Mouse (Mus musculus) embryo, embryonic 11 days (tissue): ENCODE measurements around the gene Pde4b.

Experiments
- DNase-seq: peaks from one replicate; pipeline ENCODE4 v3.0.0-alpha.2; 2015

The Pde4b gene

GRCm38 (mm10) chr4:102623789-102624611, 536.7 kb downstream of the Pde4b start:
- DNase-seq, result no peak

- no peak for DNase-seq
Observed at GRCm38 (mm10) chr4:102624937-102625336, 537.6 kb downstream of the Pde4b start.

GRCm38 (mm10) chr4:102627799-102628198, 540.5 kb downstream of the Pde4b start:
- DNase-seq, result no peak

GRCm38 (mm10) chr4:102629621-102630020, 542.3 kb downstream of the Pde4b start:
- DNase-seq, result no peak

- DNase-seq, result no peak
Observed at GRCm38 (mm10) chr4:102630261-102630660, 542.9 kb downstream of the Pde4b start.

DNA sequence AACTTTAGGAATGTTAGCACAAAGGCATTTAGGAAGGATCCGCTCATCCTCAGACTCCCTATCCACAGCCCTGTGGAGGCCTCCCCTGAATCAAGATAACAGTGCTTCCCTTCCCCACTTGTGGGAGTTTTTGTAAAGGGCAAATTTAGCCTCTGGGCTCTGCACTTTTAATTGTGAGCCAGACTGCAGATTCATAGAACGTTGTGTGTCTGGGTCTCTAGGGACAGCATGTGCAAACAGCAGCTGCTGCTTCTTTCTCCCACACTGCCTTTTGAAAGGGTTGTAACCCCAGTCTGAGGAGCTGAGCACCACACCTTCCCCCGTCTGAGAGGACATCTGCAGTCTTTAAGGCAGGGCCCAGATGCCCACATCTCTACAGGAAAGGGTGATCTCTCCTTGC, 544.3 kb downstream of the Pde4b start:
- peak; percentile 13 for DNase-seq

DNA sequence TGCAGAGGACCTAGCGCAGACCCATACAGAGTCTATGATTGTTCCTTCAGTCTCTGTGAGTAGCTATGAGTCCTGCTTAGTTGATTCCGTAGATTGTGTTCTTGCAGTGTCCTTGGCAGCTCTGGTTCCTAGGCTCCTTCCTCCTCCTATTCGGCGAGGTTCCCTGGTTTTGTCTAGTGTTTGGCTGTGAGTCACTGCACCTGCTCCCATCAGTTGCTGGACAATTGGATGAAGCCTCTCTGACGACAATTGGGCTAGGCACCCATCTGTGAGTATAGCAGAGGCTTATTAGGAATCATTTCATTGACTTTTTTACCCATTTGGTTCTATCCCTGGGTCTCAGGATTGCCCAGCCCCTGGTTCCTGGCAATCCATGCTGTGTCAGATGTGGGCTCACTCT, 545.9 kb downstream of the Pde4b start:
- no peak for DNase-seq

DNA sequence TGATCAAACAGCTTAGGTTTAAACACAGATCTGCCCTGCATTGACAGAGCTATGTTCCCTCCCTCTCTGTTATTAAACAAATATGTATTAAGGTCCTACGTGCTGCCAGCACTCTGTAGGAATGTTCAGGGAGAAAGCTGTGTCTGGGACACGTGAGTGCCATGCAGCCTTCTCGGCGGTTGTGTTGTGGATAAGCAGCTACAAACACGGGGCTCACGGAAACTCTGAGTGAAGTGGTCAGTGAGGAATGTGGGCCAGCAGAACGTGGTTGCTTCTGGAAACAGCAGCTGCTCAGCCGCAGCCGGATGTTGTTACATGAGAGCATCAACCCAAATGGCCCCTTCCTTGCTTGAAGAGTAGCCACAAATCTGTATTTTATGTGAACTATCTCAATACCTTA, 547.9 kb downstream of the Pde4b start:
- no peak for DNase-seq

DNA sequence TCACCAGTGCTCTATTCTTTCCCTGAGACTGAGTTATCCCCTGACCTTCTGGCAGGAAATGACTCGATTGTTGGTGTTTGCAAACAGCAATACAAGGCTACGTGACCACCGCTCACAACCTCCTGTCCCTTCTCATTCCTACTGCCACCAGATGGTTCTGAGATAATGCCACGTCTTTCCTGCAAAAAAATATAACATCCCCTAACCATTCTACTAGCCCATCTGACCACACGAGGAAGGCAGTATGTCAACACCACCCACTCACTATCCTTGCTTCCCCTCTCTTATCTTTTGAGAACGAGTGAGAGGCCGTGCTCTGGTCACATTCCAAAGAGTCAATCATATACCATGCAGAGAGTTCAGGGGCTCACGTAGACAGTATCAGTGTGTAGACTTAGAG, 548.6 kb downstream of the Pde4b start:
- DNase-seq, result no peak

GRCm38 (mm10) chr4:102637348-102637910, 550.1 kb downstream of the Pde4b start:
- DNase-seq, result no peak

- DNase-seq, result no peak
Observed at GRCm38 (mm10) chr4:102640942-102641341, 553.6 kb downstream of the Pde4b start.

- DNase-seq, result no peak
Observed at GRCm38 (mm10) chr4:102644062-102644461, 556.7 kb downstream of the Pde4b start.

DNA sequence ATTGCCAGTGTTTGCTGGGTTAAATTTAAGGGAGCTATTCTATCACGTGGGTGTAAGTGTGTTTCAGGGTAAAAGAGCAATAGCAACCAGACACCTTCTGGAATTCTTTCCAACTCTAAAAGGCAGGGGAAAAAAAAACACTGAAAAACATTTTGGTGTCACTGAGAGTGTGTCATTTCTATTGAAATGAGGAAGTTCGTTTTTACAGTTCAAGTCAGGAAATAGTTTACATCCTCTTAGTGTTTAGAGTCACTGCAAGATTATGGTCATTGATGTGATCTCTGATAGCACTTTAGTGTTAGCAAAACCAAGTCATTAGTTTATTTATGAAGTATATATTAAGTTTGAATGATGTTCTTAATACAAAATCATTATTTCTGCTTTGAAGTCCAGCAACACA, 559.7 kb downstream of the Pde4b start:
- DNase-seq, result no peak

- DNase-seq, result no peak
Observed at GRCm38 (mm10) chr4:102655331-102655730, 568.0 kb downstream of the Pde4b start.

DNA sequence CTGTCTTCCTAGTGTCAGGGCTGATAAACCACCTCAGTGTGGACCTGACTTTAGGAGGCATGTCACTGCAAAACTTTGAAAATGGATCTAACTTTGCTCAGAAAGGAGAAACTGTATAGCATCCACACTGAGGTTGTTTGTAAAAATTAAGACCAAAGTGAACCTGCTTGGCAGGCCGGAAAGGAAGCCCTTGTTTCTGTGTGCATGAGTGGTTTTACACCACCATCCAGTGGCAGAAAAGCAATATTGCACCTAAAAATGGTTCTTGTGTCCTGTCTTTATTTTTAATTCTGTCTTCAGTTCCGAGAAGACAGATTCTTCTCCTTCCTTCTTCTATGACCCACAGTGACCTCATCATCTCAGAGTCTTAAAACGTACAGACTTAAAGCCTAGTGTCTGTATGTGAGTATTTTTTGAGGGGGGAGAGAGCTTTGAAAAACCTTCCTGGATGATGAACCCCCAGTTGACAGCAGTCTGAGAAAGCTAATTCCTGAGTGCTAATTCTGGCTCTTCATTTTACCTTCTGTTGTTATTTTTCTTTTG, 569.2 kb downstream of the Pde4b start:
- peak; percentile 77 for DNase-seq
